ENCODE assay signal across 11 mouse cellular contexts in genomic region chr11:94469136-94470064, GRCm38 (mm10). TPM values are rescaled to one million over a fixed set of nuclear protein-coding genes. Genes with fewer than 3 reads are reported as not detected.
DNase-seq lines count a peak whose midpoint lies in the region; ATAC-seq lines count a peak whose summit lies in the region.
"Had no signal": no experiment of that assay in that cellular context is flagged by ENCODE, and none has a peak within 500 bp of the region (broad histone marks: within the 10 kb centered on the region; RNA-seq: fewer than 3 reads in every experiment).

No protein-coding gene starts in this region.

- no peaks in the 10 kb centered on the region for H3K36me3 ChIP-seq in midbrain, embryonic 11.5 days (ENCODE audit: control insufficient read depth, insufficient read depth, low read length)
- H3K36me3 ChIP-seq: liver, embryonic 15.5 days had no signal

- peak; percentile 59 for DNase-seq in heart, postnatal 4 days
- no peak for DNase-seq in heart, adult 11 months
- DNase-seq in R1 (ENCODE audit: low read depth, low spot score) = peak; percentile 37
- DNase-seq in gastrocnemius, postnatal 10 days = peak; percentile 47
- no peak for DNase-seq in midbrain, embryonic 11.5 days (ENCODE audit: low spot score, missing footprints)
- DNase-seq in right cerebral cortex, postnatal 36 days (ENCODE audit: low spot score in 2 of 2) = no peak
- DNase-seq in adrenal gland, postnatal 36 days = no peak
- DNase-seq in layer of hippocampus, postnatal 14 days (ENCODE audit: low spot score in 2 of 2) = no peak

- H3K27ac ChIP-seq in midbrain, embryonic 11.5 days (ENCODE audit: low read depth, low read length) = peak overlapping the region; percentile 88
- H3K27ac ChIP-seq: liver, embryonic 15.5 days had no signal

- H3K4me2 ChIP-seq in midbrain, embryonic 11.5 days = peak overlapping the region; percentile 19
- H3K4me2 ChIP-seq: liver, embryonic 15.5 days had no signal

- ATAC-seq in midbrain, embryonic 11.5 days (ENCODE audit: low FRiP score) = no peak
- ATAC-seq: Patski had no signal

- 12% methylated on average over 9 of the region's 9 CpGs for whole genome bisulfite sequencing in midbrain, embryonic 11.5 days

- peaks cover under 1% of the 10 kb centered on the region; the same call in 1 of the 2 replicates for H3K27me3 ChIP-seq in midbrain, embryonic 11.5 days (ENCODE audit: control insufficient read depth, insufficient read depth, low read length)
- H3K27me3 ChIP-seq: Patski had no signal

- H3K4me3 ChIP-seq in midbrain, embryonic 11.5 days (ENCODE audit: low read depth, low read length) = no peak overlapping the region; the same call in 1 of the 2 replicates
- H3K4me3 ChIP-seq: liver, embryonic 15.5 days had no signal

- H3K9me3 ChIP-seq in midbrain, embryonic 11.5 days (ENCODE audit: control insufficient read depth, low read length) = no peaks in the 10 kb centered on the region
- H3K9me3 ChIP-seq: liver, embryonic 15.5 days had no signal

- H3K4me1 ChIP-seq in midbrain, embryonic 11.5 days (ENCODE audit: control insufficient read depth, insufficient read depth, low read length) = peaks cover 57% of the 10 kb centered on the region

- peak overlapping the region; percentile 24 for H3K9ac ChIP-seq in midbrain, embryonic 11.5 days (ENCODE audit: low read length)
- H3K9ac ChIP-seq: liver, embryonic 15.5 days had no signal

RNA-seq across cellular contexts. Expression of gene Cacna1g, which starts 4.6 kb away (rescaled TPM):
- total RNA-seq in heart, postnatal 4 days (2021) = 10 to 100 TPM; 48.7 to 52.8 TPM
- total RNA-seq in gastrocnemius, postnatal 10 days (2021) = 1 to 10 TPM; 7.0 to 9.0 TPM
- 7.6 and 9.3 TPM in 2 replicates for polyA plus RNA-seq in midbrain, embryonic 11.5 days (2014; fragmentation: Nextera tagmentation; extraction: Ambion mirVana)
- total RNA-seq in adrenal gland, postnatal 36 days (2021) = 1 to 10 TPM in 1 of 2 experiments, under 1 TPM in 1; 0.50 to 1.1 TPM
- total RNA-seq in layer of hippocampus, postnatal 14 days (2021) = 10 to 100 TPM; 74.7 to 92.9 TPM

RNA-seq across cellular contexts. Expression of gene Spata20, which starts 16.6 kb away (rescaled TPM):
- 1 to 10 TPM in 1 of 2 experiments, under 1 TPM in 1; 0.61 to 1.5 TPM for total RNA-seq in heart, postnatal 4 days (2021)
- total RNA-seq in gastrocnemius, postnatal 10 days (2021) = not detected
- polyA plus RNA-seq in midbrain, embryonic 11.5 days (2014; fragmentation: Nextera tagmentation; extraction: Ambion mirVana) = not detected in 2 replicates
- not detected for total RNA-seq in adrenal gland, postnatal 36 days (2021)
- total RNA-seq in layer of hippocampus, postnatal 14 days (2021) = under 1 TPM; 0.35 to 0.43 TPM
- polyA plus RNA-seq: liver, embryonic 15.5 days; small intestine, adult 2 months had no signal

RNA-seq across cellular contexts. Expression of gene Epn3, which starts 30.4 kb away (rescaled TPM):
- total RNA-seq in heart, postnatal 4 days (2021) = 10 to 100 TPM; 31.3 to 34.3 TPM
- total RNA-seq in gastrocnemius, postnatal 10 days (2021) = under 1 TPM; 0.21 to 0.59 TPM
- 0.27 and 0.50 TPM in 2 replicates for polyA plus RNA-seq in midbrain, embryonic 11.5 days (2014; fragmentation: Nextera tagmentation; extraction: Ambion mirVana)
- 10 to 100 TPM; 13.5 to 25.9 TPM for total RNA-seq in adrenal gland, postnatal 36 days (2021)
- 1 to 10 TPM; 3.9 to 5.7 TPM for total RNA-seq in layer of hippocampus, postnatal 14 days (2021)

RNA-seq across cellular contexts. Expression of gene Mycbpap, which starts 52.1 kb away (rescaled TPM):
- 1 to 10 TPM; 5.9 to 6.3 TPM for total RNA-seq in heart, postnatal 4 days (2021)
- total RNA-seq in gastrocnemius, postnatal 10 days (2021) = not detected
- 3.7 and 4.1 TPM in 2 replicates for polyA plus RNA-seq in midbrain, embryonic 11.5 days (2014; fragmentation: Nextera tagmentation; extraction: Ambion mirVana)
- 1 to 10 TPM; 3.6 to 9.7 TPM for total RNA-seq in adrenal gland, postnatal 36 days (2021)
- total RNA-seq in layer of hippocampus, postnatal 14 days (2021) = 1 to 10 TPM; 1.6 to 5.6 TPM
- polyA plus RNA-seq: liver, embryonic 15.5 days had no signal

Comparison
In these comparisons a context has a peak if more than half of its experiments do, and no peak if none do; other contexts are left out.
1. DNase-seq: peak in heart, postnatal 4 days (single experiment), R1 (single experiment) and gastrocnemius, postnatal 10 days (single experiment); none in heart, adult 11 months (single experiment), midbrain, embryonic 11.5 days (single experiment), right cerebral cortex, postnatal 36 days (0 of 2), adrenal gland, postnatal 36 days (0 of 2) and layer of hippocampus, postnatal 14 days (0 of 2).
2. RNA of gene Cacna1g, which starts 4.6 kb away (total RNA-seq): 74.7 to 92.9 TPM in layer of hippocampus, postnatal 14 days and 48.7 to 52.8 TPM in heart, postnatal 4 days; 7.0 to 9.0 TPM in gastrocnemius, postnatal 10 days and 0.50 to 1.1 TPM in adrenal gland, postnatal 36 days; every median in the first group is over 4 times any median in the second.